Mouse (Mus musculus) olfactory bulb, adult 2 months (tissue): ENCODE data around the gene Ppp1r14a.

Source experiments
- CTCF ChIP-seq: fragments of 200-500 bp; IDR thresholded peaks from 2 replicates; pipeline ENCODE4 v1.5.1; 2012; ENCODE audit warnings: low read depth, mild to moderate bottlenecking, low read length, moderate library complexity; ENCODE audit not compliant: insufficient read depth
- POLR2A ChIP-seq: fragments of 200-500 bp; IDR thresholded peaks from 2 replicates; pipeline ENCODE4 v1.6.1; 2012; ENCODE audit warnings: mild to moderate bottlenecking, low read depth, low read length, moderate library complexity; ENCODE audit not compliant: insufficient read depth

DNA sequence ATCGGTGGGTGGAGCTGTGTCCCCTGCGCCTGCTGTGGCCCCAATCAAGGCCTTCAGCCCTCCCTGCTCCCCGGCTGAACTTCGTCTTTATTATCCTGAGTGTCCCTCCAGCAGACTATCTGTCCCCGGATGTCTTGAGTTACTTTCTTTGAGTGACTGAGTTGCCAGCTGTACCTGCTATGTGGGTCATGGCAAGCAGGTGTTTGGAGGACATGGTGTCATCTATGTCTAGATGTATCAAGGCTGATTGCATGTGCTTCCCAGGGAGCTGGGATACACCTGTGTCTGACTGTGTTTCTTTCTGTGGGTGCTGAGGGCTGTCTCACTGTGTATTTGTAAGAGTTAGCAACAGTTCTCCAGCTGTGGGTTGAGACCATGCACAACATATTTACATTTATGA lies 20.6 kb downstream of the Ppp1r14a start:
- TF ChIP-seq CTCF (no peak), POLR2A (no peak)
